Mouse (Mus musculus): ENCODE measurements around the gene Rragc.

The Rragc gene

GRCm38 (mm10) chr4:123952059-123952458 lies 34.8 kb downstream of the Rragc start:
- DNase-seq (ENCODE audit: low read depth), result no peak

- peak; percentile 39 for DNase-seq (ENCODE audit: low read depth)
These were observed 39.7 kb downstream of the Rragc start for GRCm38 (mm10) chr4:123956703-123957491.

- no peak for DNase-seq (ENCODE audit: low read depth)
These were observed 40.2 kb downstream of the Rragc start for GRCm38 (mm10) chr4:123957492-123957808.

- DNase-seq (ENCODE audit: low read depth), result no peak
These were observed 40.6 kb downstream of the Rragc start for GRCm38 (mm10) chr4:123957891-123958290.

GRCm38 (mm10) chr4:123960955-123961354 lies 43.7 kb downstream of the Rragc start:
- no peak for DNase-seq (ENCODE audit: low read depth)

GRCm38 (mm10) chr4:123962721-123963120 lies 45.5 kb downstream of the Rragc start:
- no peak for DNase-seq (ENCODE audit: low read depth)

GRCm38 (mm10) chr4:123968663-123969321 lies 51.5 kb downstream of the Rragc start:
- no peak for DNase-seq (ENCODE audit: low read depth)

GRCm38 (mm10) chr4:123969458-123969857 lies 52.2 kb downstream of the Rragc start:
- no peak for DNase-seq (ENCODE audit: low read depth)

GRCm38 (mm10) chr4:123971059-123971458 lies 53.8 kb downstream of the Rragc start:
- DNase-seq (ENCODE audit: low read depth), result no peak

GRCm38 (mm10) chr4:123972423-123973049 lies 55.3 kb downstream of the Rragc start:
- DNase-seq (ENCODE audit: low read depth), result no peak

GRCm38 (mm10) chr4:123982105-123982504 lies 64.9 kb downstream of the Rragc start:
- no peak for DNase-seq (ENCODE audit: low read depth)
